Mouse (Mus musculus) cerebellum, adult 2 months (tissue): Measurements from ENCODE around the gene Fam171a2. TPM values are rescaled to one million over a fixed set of nuclear protein-coding genes. Genes with fewer than 3 reads are reported as not detected.
"Not testable (repeated sequence)": the region's sequence is repeated elsewhere in the genome, so short reads cannot be mapped to it uniquely, and the experiment has no call there.

Experiments
- DNase-seq, 2 experiments: peaks; one replicate each; pipeline ENCODE4 v3.0.0; 2021
- H3K27ac ChIP-seq: fragments of 200-500 bp; 2 replicates; pipeline ENCODE4 v1.5.1; 2012; ENCODE audit warnings: low read length, control low read depth, inconsistent platforms; ENCODE audit not compliant: insufficient read depth
- H3K27me3 ChIP-seq: fragments of 200-500 bp; 2 replicates; pipeline ENCODE4 v1.6.1; 2012; ENCODE audit warnings: inconsistent platforms, mild to moderate bottlenecking, low read length, moderate library complexity; ENCODE audit not compliant: control insufficient read depth, insufficient read depth
- H3K4me1 ChIP-seq: fragments of 200-500 bp; 2 replicates; pipeline ENCODE4 v1.6.1; 2011; ENCODE audit warnings: low read length; ENCODE audit not compliant: control insufficient read depth, insufficient read depth
- H3K4me3 ChIP-seq: fragments of 200-500 bp; replicated peaks from 2 replicates; pipeline ENCODE3; 2011; ENCODE audit warnings: mild to moderate bottlenecking, low read depth, low read length, control low read depth; ENCODE audit not compliant: insufficient read depth
- CTCF ChIP-seq: fragments of 200-500 bp; IDR thresholded peaks from 2 replicates; pipeline ENCODE4 v1.5.1; 2011; ENCODE audit warnings: low read depth, mild to moderate bottlenecking, control low read depth, low read length, moderate library complexity, borderline replicate concordance; ENCODE audit not compliant: insufficient read depth
- POLR2A ChIP-seq: fragments of 200-500 bp; IDR thresholded peaks from 2 replicates; pipeline ENCODE4 v1.6.1; 2011; ENCODE audit warnings: low read length, control low read depth, borderline replicate concordance; ENCODE audit not compliant: insufficient read depth
- WGBS: fragments of 180-500 bp; shearing (Covaris S2); methylation state at CpG from one replicate; pipeline ENCODE4 v1.1.7; 2018; 5-methylcytosine and 5-hydroxymethylcytosine counted together
- polyA plus RNA-seq: library from polyadenylated mRNA; depleted of rRNA; stranded (reverse); fragments of >200 nt; gene quantifications from 2 replicates; pipeline ENCODE4 v1.2.3, GENCODE M21; 2012; rRNA removed

The Fam171a2 gene
- polyA plus RNA-seq, 1 experiment = 57.8 TPM

- no peaks in the 10 kb centered on the region for H3K27me3 ChIP-seq
- H3K4me3 ChIP-seq = peak within 1 kb of the TSS; percentile 84
- H3K27ac ChIP-seq = peak within 1 kb of the TSS; percentile 98
- peak; percentile 98 for DNase-seq
- TF ChIP-seq CTCF (no peak), POLR2A (peak; percentile 72; the same call in 1 of the 2 replicates)
- H3K4me1 ChIP-seq = peaks cover 13% of the 10 kb centered on the region
- WGBS = 1% methylated on average over 34 of the region's 34 CpGs
Observed at GRCm38 (mm10) chr11:102393238-102393634, 54.2 kb downstream of the Fam171a2 start, which contains the start of gene Rundc3a. Rundc3a (plus strand) TSS chr11:102393403.

DNA sequence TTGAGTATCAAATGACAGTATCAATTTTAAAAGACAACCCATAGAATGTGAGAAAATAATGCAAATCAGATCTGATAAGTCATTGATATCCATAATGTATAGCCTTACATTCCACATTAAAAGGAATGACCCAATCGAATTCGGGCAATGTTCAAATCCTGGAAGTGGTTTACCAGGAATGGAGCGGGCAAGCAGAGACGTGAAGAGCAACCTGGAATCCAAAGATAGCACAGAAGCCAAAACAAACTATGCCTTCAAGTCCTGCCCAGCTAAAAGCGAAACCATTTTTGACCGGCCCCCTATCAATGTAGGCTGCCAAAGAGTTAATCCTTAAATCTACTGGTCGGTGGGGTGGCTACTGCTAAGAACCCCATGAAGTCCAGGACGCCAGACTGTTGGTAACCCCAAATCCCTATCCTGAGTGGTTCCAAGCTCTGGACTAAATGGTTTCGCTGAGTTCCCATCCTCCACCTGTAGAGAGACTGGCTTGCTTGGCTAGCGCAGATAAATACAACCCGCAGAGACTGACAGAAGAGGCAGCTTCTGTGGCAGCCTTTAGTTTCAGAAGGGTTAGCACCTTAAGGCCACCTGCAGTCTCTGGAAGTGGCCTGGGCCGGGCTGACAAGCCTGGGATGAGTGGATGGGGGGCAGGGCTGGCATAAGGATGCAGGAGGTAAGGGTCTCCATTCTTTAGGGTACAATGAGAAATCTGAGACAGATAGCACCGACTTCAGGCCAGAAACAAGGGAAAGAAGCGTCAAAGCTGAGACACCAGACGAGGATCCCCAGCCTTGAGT lies 54.8 kb downstream of the Fam171a2 start:
- H3K4me3 ChIP-seq = peak overlapping the region; percentile 84
- H3K4me1 ChIP-seq = peaks cover 7% of the 10 kb centered on the region
- DNase-seq = no peak
- H3K27ac ChIP-seq = peak overlapping the region; percentile 98
- no peaks in the 10 kb centered on the region for H3K27me3 ChIP-seq
- no peak for TF ChIP-seq CTCF
- no peak for TF ChIP-seq POLR2A
- 4% methylated on average over 15 of the region's 15 CpGs for WGBS

DNA sequence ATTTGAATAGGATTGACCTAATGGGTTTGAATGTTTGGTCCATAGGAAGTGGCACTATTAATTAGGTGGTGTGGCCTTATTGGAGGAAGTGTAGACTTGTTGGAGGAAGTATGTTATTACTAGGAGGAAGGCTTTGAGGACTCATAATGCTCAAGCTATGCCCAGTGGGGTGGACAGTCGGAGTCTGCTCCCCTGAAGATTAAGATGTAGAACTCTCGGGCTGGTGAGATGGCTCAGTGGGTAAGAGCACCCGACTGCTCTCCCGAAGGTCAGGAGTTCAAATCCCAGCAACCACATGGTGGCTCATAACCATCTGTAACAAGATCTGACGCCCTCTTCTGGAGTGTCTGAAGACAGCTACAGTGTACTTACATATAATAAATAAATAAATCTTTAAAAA lies 58.0 kb downstream of the Fam171a2 start:
- H3K4me1 ChIP-seq, H3K4me3 ChIP-seq, H3K27ac ChIP-seq, H3K27me3 ChIP-seq, DNase-seq: not testable (repeated sequence)
- WGBS = 83% methylated on average over 5 of the region's 5 CpGs

Other genes starting within 250 kb of the Fam171a2 start
- gene Hdac5, start 217.5 kb downstream of the Fam171a2 start, polyA plus RNA-seq = 188 and 194 TPM in 2 replicates
- 1.3 and 2.2 TPM in 2 replicates for gene BC030867, start 198.8 kb downstream of the Fam171a2 start, polyA plus RNA-seq
- gene Asb16, start 178.9 kb downstream of the Fam171a2 start, polyA plus RNA-seq = 3.1 and 4.0 TPM in 2 replicates
- gene Tmub2, start 162.8 kb downstream of the Fam171a2 start, polyA plus RNA-seq = 82.7 and 85.3 TPM in 2 replicates
- gene Atxn7l3, start 151.1 kb downstream of the Fam171a2 start, polyA plus RNA-seq = 93.3 and 101 TPM in 2 replicates
- 94.6 and 95.8 TPM in 2 replicates for gene Ubtf, start 127.9 kb downstream of the Fam171a2 start, polyA plus RNA-seq
- gene Slc4a1, start 81.5 kb downstream of the Fam171a2 start, polyA plus RNA-seq = 0.72 and 0.90 TPM in 2 replicates
- gene Rundc3a, start 54.3 kb downstream of the Fam171a2 start, polyA plus RNA-seq = 446 and 460 TPM in 2 replicates
- 124 and 126 TPM in 2 replicates for gene Slc25a39, start 39.7 kb downstream of the Fam171a2 start, polyA plus RNA-seq
- 58.4 TPM in 2 replicates for gene Grn, start 17.4 kb downstream of the Fam171a2 start, polyA plus RNA-seq
- 2.8 and 4.0 TPM in 2 replicates for gene Itga2b, start 22.4 kb upstream of the Fam171a2 start, polyA plus RNA-seq
- gene Gpatch8, start 108.7 kb upstream of the Fam171a2 start, polyA plus RNA-seq = 64.7 and 66.9 TPM in 2 replicates
- gene Gm11627, start 131.8 kb upstream of the Fam171a2 start, polyA plus RNA-seq = 1.1 and 1.3 TPM in 2 replicates
- gene Fzd2, start 156.7 kb upstream of the Fam171a2 start, polyA plus RNA-seq = 2.7 and 2.9 TPM in 2 replicates
- gene Meioc, start 216.0 kb upstream of the Fam171a2 start, polyA plus RNA-seq = not detected in 2 replicates